Mouse (Mus musculus): ENCODE measurements around the gene Socs7. TPM values are rescaled to one million over a fixed set of nuclear protein-coding genes. Genes with fewer than 3 reads are reported as not detected.
"Not testable (repeated sequence)": the region's sequence is repeated elsewhere in the genome, so short reads cannot be mapped to it uniquely, and the experiment has no call there.

Socs7 gene
- polyA plus RNA-seq, 1 experiment, result 6.3 TPM

DNA sequence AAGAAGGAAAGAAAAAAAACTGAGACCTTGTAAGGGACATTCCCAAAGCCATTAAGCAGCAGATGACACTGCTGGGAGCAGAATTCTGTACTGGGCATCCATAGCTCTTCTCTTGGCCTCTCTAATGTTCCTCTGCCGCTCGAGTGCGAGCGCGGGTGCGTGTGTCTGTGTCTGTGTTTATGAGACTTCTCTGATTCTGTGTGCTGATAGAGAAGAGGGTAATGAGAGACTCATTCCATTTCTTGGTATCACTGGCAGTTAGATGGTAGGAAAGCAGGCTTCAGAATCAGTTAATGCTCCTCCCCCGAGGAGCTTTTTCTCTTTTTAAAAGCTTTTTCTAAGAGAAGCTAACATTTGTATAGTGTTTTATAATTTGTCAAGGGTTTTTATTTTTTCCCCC is 7.1 kb upstream of the Socs7 start:
- peaks cover under 1% of the 10 kb centered on the region; the same call in 1 of the 2 replicates for H3K4me1 ChIP-seq (ENCODE audit: control insufficient read depth, insufficient read depth, insufficient read length, low read length)
- no peak overlapping the region for H3K4me3 ChIP-seq (ENCODE audit: insufficient read depth, low read depth, low read length)
- H3K27ac ChIP-seq (replicated peaks; ENCODE audit: low read depth, low read length), result no peak overlapping the region

DNA sequence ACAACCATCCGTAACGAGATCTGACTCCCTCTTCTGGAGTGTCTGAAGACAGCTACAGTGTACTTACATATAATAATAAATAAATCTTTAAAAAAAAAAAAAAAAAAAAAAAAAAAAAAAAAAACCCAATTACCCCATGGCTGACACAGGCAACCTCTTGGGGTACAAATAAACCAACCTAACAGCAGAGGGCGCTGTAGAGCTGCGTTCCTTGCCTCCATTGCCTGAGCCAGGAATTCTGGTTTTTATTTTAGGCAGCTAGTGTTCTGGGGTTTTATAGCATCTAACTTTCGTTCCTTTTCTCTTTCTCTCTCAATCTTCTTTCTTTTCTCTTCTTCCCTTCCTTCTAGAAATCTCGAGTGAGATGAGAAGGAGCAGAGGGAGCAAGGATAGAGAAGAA is 4.7 kb upstream of the Socs7 start:
- not testable (repeated sequence) for H3K4me3 ChIP-seq (ENCODE audit: insufficient read depth, low read depth, low read length); H3K4me1 ChIP-seq (ENCODE audit: control insufficient read depth, insufficient read depth, insufficient read length, low read length); H3K27ac ChIP-seq (replicated peaks; ENCODE audit: low read depth, low read length)

DNA sequence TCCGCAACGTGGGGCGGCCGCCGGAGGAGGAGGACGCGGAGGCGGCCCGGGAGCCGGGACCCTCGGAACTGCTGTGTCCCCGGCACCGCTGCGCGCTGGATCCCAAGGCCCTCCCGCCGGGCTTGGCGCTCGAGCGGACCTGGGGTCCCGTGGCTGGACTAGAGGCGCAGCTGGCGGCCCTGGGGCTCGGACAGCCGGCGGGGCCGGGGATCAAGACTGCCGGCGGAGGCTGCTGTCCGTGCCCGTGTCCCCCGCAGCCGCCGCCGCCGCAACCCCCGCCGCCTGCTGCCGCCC is 245 bp downstream of the Socs7 start:
- H3K4me1 ChIP-seq (ENCODE audit: control insufficient read depth, insufficient read depth, insufficient read length, low read length), result peaks cover 4% of the 10 kb centered on the region; the same call in 1 of the 2 replicates
- no peak overlapping the region for H3K27ac ChIP-seq (replicated peaks; ENCODE audit: low read depth, low read length)
- peak overlapping the region; percentile 100 for H3K4me3 ChIP-seq (ENCODE audit: insufficient read depth, low read depth, low read length)

DNA sequence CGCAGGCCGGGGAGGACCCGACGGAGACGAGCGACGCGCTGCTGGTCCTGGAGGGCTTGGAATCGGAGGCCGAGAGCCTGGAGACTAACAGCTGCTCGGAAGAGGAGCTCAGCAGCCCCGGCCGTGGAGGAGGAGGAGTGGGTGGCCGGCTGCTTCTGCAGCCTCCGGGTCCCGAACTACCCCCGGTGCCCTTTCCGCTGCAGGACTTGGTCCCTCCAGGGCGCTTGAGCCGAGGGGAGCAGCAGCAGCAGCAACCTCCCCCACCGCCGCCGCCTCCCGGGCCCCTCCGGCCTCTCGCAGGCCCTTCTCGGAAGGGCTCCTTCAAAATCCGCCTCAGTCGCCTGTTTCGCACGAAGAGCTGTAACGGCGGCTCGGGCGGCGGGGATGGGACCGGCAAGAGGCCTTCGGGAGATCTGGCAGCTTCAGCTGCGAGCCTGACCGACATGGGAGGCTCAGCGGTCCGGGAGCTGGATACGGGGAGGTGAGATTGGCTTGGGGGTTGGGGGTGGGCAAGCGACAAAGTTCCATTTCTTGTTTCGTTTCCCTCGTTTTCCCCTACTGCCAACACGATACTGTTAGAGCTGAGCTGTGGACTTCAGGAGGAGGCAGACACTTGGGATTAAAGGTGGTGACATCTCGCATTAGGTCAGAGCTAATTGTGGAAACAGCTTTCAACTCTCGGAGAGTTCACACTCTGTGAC is 742 bp downstream of the Socs7 start:
- Histone ChIP-seq H3K27ac (replicated peaks; ENCODE audit: low read depth, low read length) (peak overlapping the region; percentile 30), H3K4me3 (ENCODE audit: insufficient read depth, low read depth, low read length) (peak overlapping the region; percentile 100), H3K4me1 (ENCODE audit: control insufficient read depth, insufficient read depth, insufficient read length, low read length) (peaks cover 4% of the 10 kb centered on the region; the same call in 1 of the 2 replicates)

DNA sequence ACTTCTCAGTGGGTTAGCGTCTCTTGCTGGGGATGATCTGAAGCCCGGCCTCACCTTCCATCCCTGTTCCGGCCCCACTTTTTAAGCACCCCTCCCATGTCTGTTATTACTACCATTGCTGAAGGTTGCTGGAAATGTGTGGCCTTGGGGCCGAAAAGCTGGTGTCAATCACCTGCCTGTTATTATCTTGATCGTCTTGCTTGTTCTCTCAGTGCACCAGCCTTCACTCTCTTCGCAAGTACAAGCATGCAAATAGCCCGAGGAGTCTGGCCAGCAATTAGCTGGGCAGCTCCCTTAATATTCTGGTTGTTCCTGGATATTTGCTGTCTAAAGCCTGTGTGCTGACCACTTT is 1.3 kb downstream of the Socs7 start:
- Histone ChIP-seq H3K27ac (replicated peaks; ENCODE audit: low read depth, low read length) (peak overlapping the region; percentile 30), H3K4me3 (ENCODE audit: insufficient read depth, low read depth, low read length) (peak overlapping the region; percentile 100), H3K4me1 (ENCODE audit: control insufficient read depth, insufficient read depth, insufficient read length, low read length) (peaks cover 4% of the 10 kb centered on the region; the same call in 1 of the 2 replicates)

DNA sequence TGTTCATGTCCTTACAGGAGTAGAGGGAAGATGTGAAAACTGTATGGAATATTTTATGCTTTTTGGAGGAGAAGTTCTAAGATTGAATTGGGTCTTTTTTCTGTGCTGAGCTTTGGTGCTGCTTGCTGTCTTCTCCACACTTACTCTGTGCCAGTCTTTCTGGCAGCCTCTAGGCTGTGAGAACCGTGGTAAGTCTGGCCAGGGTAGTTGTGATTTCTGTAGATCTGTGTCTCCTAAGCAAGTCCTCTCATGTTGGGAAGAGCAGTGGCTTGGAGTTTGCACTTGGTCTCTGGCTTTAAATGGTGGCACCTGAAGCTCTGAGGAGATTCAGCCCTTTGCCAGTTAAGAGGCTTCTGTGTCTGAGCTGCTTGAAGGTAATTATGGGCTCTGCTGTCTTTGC is 3.2 kb downstream of the Socs7 start:
- H3K27ac ChIP-seq (replicated peaks; ENCODE audit: low read depth, low read length), result no peak overlapping the region
- peaks cover 4% of the 10 kb centered on the region; the same call in 1 of the 2 replicates for H3K4me1 ChIP-seq (ENCODE audit: control insufficient read depth, insufficient read depth, insufficient read length, low read length)
- no peak overlapping the region for H3K4me3 ChIP-seq (ENCODE audit: insufficient read depth, low read depth, low read length)

DNA sequence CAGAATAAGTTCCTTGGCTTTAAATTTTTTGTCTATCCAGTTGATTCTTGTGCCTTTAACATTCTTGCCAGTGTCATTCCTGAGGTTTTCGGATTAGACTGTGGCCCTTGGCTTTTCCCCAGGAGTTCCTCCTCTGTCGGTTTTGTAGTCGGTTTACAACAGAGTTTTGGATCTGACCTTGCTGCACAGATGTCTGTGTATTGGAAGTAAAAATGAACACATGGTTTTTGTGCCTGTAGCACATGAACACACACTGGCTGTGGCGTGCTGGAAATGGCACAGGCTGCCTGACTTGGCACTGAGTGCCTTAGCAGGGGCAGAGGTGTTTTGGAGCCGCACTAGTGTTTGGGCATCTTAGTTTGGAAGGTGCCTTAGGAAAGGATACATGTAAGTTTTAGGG is 6.2 kb downstream of the Socs7 start:
- H3K27ac ChIP-seq (replicated peaks; ENCODE audit: low read depth, low read length), result no peak overlapping the region

DNA sequence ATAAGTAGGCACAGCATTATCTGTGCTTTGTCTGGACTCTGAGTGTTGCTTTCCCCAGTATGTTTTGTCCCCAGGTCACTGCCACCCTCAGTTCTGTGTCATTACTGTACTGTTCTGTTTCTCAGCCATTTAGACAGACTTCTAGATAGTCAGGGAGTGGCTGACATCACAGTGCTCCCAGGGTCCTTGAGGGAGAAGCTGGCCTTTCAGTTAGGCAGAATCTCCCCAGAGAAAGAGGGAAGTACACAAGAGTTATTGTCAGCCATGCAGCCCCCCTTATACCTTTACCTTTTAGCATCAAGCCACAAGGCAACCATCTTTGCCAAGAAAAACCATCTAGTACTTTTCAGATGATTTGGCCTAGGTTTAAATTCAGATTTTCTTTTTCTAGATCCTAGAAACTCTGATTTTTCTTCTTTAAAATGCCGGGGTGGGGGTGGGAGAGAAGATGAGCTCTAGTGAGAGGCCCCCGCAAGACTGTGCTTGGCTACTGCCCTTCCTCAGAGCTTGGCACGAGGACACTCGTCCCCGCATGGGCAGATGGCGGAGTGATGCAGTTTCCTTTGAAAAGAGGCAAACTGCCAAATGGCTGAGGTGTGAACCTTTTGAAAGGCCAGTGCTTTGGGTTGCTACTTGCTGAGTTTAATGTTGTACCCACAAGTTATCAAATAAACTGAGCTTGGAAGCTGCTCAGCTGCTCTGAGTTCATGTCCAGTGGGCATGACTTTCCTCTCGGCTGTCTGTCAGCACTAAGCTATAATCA is 8.2 kb downstream of the Socs7 start:
- no peak overlapping the region for H3K27ac ChIP-seq (replicated peaks; ENCODE audit: low read depth, low read length)
- no peak overlapping the region for H3K4me3 ChIP-seq (ENCODE audit: insufficient read depth, low read depth, low read length)
- H3K4me1 ChIP-seq (ENCODE audit: control insufficient read depth, insufficient read depth, insufficient read length, low read length), result 0 out of 2 replicates have a peak, but pooled peaks cover 4% of the 10 kb centered on the region

More for the DNA sequence above, 6.2 kb downstream of the Socs7 start:
- H3K4me1 ChIP-seq (ENCODE audit: control insufficient read depth, insufficient read depth, insufficient read length, low read length), result peaks cover 8% of the 10 kb centered on the region; the same call in 1 of the 2 replicates
- no peak overlapping the region for H3K4me3 ChIP-seq (ENCODE audit: insufficient read depth, low read depth, low read length)

DNA sequence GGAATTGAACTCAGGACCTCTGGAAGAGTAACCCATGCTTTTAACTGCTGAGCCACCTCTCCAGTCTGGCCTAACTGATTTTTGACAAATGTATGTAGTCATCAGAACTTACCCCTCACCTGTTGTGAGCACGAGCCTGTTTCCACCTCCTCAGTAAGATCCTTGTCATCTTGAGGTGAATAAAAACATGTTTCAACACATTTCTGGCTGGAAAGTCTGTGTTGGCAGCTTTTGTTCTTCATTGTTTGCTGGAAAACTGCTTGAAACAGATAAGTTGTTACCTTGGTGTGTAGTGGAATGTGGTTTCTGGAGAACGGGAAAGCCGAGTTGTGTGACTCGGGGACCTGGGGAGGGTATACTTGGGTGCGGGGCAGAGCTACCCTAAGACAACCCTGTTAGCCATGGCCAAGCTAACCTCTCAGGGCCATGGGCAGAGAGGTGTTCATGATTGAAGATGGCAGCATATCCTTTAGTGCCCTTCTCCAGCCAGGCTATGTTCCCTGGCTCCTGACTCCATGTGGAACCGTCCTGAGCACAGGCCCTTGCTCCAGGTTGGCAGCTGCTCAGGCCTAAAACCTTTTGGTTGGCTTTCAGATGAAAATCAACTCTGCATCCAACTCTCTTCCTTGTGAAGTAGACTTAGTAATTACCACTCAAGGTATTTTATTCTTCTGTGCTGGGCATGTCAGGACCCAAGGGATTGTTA is 10.0 kb downstream of the Socs7 start:
- no peak overlapping the region for H3K4me3 ChIP-seq (ENCODE audit: insufficient read depth, low read depth, low read length)
- H3K27ac ChIP-seq (replicated peaks; ENCODE audit: low read depth, low read length), result no peak overlapping the region
- H3K4me1 ChIP-seq (ENCODE audit: control insufficient read depth, insufficient read depth, insufficient read length, low read length), result 0 out of 2 replicates have a peak, but pooled peaks cover 4% of the 10 kb centered on the region

DNA sequence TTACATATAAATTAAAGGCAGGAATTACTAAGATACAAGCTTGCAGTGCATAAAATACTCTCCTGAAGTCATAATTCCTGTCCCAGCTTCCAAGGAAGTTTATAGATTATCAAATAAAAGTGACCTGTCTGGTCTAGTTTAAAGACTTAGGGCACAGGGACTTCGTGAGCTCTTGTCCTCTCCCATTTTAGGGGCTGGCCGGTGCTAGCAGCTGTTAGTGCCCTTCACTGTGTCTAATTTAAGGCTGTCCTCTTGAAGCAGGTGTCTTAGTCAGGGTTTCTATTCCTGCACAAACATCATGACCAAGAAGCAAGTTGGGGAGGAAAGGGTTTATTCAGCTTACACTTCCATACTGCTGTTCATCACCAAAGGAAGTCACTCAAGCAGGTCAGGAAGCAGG is 11.1 kb downstream of the Socs7 start:
- Histone ChIP-seq H3K27ac (replicated peaks; ENCODE audit: low read depth, low read length) (no peak overlapping the region), H3K4me3 (ENCODE audit: insufficient read depth, low read depth, low read length) (no peak overlapping the region), H3K4me1 (ENCODE audit: control insufficient read depth, insufficient read depth, insufficient read length, low read length) (0 out of 2 replicates have a peak, but pooled peaks cover 4% of the 10 kb centered on the region)

DNA sequence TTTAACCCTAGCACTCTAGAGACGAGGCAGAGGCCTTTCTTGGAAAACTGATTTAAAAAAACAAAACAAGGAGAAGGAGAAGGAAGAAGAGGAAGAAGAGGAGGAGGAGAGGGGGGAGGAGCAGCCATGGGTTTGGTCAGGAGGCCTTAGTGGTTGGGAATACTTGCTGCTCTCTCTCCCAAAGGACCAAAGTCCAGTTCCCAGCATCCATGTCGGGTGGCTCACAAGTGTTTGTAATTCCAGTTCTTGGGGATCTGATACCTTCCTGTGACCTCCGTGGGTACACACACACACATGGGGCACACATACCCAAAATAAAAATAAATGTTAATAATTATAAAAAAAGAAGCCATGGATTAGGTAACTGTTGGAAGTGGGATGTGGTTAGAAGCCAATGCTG is 17.7 kb downstream of the Socs7 start:
- Histone ChIP-seq H3K4me3 (ENCODE audit: insufficient read depth, low read depth, low read length) (no peak overlapping the region), H3K4me1 (ENCODE audit: control insufficient read depth, insufficient read depth, insufficient read length, low read length) (no peaks in the 10 kb centered on the region)

DNA sequence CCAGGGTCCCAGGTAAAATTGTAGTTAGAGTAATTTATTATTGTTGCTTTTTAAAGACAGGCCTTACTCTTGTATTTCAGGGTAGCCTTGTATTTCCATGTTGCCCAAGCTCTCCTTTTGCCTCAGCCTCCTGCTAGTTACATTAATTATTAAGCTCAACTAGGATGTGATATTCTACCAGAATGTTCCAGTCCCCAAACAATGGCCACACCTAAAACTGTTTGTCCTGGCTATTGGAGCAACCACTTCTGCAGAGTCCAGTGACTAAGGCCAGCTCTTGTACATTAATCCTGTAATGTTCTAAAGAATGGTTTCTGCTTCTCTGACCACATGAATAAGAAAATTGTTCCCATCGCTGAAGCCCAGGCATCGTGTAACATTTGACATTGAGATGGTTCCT is 20.7 kb downstream of the Socs7 start:
- Histone ChIP-seq H3K4me1 (ENCODE audit: control insufficient read depth, insufficient read depth, insufficient read length, low read length) (no peaks in the 10 kb centered on the region), H3K4me3 (ENCODE audit: insufficient read depth, low read depth, low read length) (no peak overlapping the region), H3K27ac (replicated peaks; ENCODE audit: low read depth, low read length) (no peak overlapping the region)

More for the DNA sequence above, 17.7 kb downstream of the Socs7 start:
- H3K27ac ChIP-seq (replicated peaks; ENCODE audit: low read depth, low read length), result no peak overlapping the region

DNA sequence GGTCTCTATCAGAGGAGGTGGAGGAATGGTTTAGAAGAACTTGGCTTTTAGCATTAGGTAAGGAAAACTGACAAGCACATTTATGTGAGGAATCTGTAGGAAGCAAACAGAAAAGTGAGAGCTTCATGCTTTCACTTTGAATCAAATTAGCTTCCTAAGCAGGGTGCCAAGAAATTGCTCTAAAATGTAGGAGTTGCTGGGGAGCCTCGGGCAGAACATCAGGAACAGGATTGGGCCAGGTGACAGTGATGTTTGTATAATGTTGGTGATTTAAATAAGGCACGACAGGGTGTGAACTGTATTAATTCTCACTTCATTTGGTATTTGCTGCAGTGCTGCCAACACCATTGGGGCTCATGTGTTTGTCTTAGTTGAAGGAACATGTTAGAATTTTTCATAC is 21.4 kb downstream of the Socs7 start:
- H3K4me1 ChIP-seq (ENCODE audit: control insufficient read depth, insufficient read depth, insufficient read length, low read length), result no peaks in the 10 kb centered on the region
- no peak overlapping the region for H3K27ac ChIP-seq (replicated peaks; ENCODE audit: low read depth, low read length)
- no peak overlapping the region for H3K4me3 ChIP-seq (ENCODE audit: insufficient read depth, low read depth, low read length)

DNA sequence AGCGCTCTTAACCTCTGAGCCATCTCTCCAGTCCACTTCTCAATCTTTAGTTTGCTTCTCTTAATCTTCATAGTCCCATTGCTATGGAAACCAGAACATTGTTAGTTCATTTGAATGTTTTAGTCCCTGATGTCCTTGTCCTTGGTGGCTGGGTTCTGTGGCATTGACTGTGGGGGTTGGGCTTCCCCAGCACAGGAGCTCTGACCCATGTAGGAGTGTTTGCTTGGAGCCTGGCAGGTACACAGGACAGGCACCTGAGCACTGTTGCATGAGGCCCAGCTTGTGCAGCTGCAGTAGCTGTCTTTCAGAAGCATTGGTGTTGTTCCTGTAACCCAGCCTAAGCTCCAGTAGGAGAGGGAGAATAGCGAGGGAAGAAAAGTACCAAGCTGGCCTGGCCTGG is 25.5 kb downstream of the Socs7 start:
- Histone ChIP-seq H3K4me3 (ENCODE audit: insufficient read depth, low read depth, low read length) (no peak overlapping the region), H3K4me1 (ENCODE audit: control insufficient read depth, insufficient read depth, insufficient read length, low read length) (no peaks in the 10 kb centered on the region), H3K27ac (replicated peaks; ENCODE audit: low read depth, low read length) (no peak overlapping the region)

DNA sequence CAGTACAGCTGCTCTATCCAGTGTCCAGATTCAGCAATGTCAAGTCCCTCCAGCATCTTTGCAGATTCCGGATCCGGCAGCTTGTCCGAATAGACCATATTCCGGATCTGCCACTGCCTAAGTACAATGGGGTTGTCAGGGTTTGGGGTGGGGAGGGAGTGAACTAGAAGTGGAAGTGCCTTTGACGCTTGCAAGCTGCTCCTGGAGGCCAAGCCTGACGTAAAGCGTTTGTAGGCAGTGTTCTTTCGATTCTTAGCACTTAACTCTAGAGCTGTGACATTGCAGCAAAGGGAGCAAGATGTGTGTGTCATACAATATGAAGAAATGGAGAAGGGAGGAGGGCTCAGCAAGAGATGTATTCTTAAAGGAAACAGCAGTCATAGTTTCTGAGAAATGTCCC is 26.8 kb downstream of the Socs7 start:
- H3K4me3 ChIP-seq (ENCODE audit: insufficient read depth, low read depth, low read length), result no peak overlapping the region
- no peak overlapping the region for H3K27ac ChIP-seq (replicated peaks; ENCODE audit: low read depth, low read length)

More for the DNA sequence above, 26.8 kb downstream of the Socs7 start:
- no peaks in the 10 kb centered on the region for H3K4me1 ChIP-seq (ENCODE audit: control insufficient read depth, insufficient read depth, insufficient read length, low read length)

Data from brown adipose tissue, adult 24 weeks (tissue).